Mouse (Mus musculus) stomach, embryonic 16.5 days (tissue): ENCODE results near the gene Parp16. TPM values are rescaled to one million over a fixed set of nuclear protein-coding genes. Genes with fewer than 3 reads are reported as not detected.

Experiments used
- ATAC-seq: fragments of 200-750 bp; cut with Nextera tagmentation; 2 replicates; pipeline ENCODE4 v1.8.0; 2017; ENCODE audit warnings: moderate number of reproducible peaks, moderate TSS enrichment; ENCODE audit not compliant: insufficient read depth, low FRiP score
- H3K27ac ChIP-seq: fragments of 300-500 bp; sonication (generic); 2 replicates; pipeline ENCODE4 v1.5.1; 2014; ENCODE audit warnings: low read length
- H3K27me3 ChIP-seq: fragments of 300-500 bp; sonication (generic); 2 replicates; pipeline ENCODE4 v1.6.1; 2014; ENCODE audit warnings: low read length, control low read depth, mixed read lengths; ENCODE audit not compliant: control insufficient read depth, insufficient read depth
- H3K36me3 ChIP-seq: fragments of 300-500 bp; sonication (generic); 2 replicates; pipeline ENCODE4 v1.6.1; 2014; ENCODE audit warnings: low read length; ENCODE audit not compliant: control insufficient read depth, insufficient read depth
- H3K4me1 ChIP-seq: fragments of 300-500 bp; sonication (generic); 2 replicates; pipeline ENCODE4 v1.6.1; 2014; ENCODE audit warnings: low read length, control low read depth, mixed read lengths; ENCODE audit not compliant: control insufficient read depth, insufficient read depth
- H3K4me2 ChIP-seq: fragments of 300-500 bp; sonication (generic); 2 replicates; pipeline ENCODE4 v1.6.1; 2014; ENCODE audit warnings: low read depth, low read length, mixed read lengths
- H3K4me3 ChIP-seq: fragments of 300-500 bp; sonication (generic); replicated peaks from 2 replicates; pipeline ENCODE4 v1.5.1; 2014; ENCODE audit warnings: mild to moderate bottlenecking, low read length
- H3K9ac ChIP-seq: fragments of 300-500 bp; sonication (generic); 2 replicates; pipeline ENCODE4 v1.6.1; 2014; ENCODE audit warnings: low read length
- H3K9me3 ChIP-seq: fragments of 300-500 bp; sonication (generic); replicated peaks from 2 replicates; pipeline ENCODE4 v1.6.1; 2016; ENCODE audit warnings: low read length, control low read depth; ENCODE audit not compliant: control insufficient read depth
- whole genome bisulfite sequencing: fragments of 180-500 bp; shearing (Covaris S2); extraction: QIAGEN DNeasy Blood & Tissue Kit; methylation state at CpG from one replicate; pipeline ENCODE4 v1.1.7; 2014; 5-methylcytosine and 5-hydroxymethylcytosine counted together
- polyA plus RNA-seq: library from polyadenylated mRNA; unstranded; fragments of >200 nt; fragmentation: Nextera tagmentation; extraction: Ambion mirVana; gene quantifications from 2 replicates; pipeline ENCODE4 v1.2.1, GENCODE M21; 2015

The Parp16 gene
- polyA plus RNA-seq: 7.5 and 7.6 TPM in 2 replicates

DNA sequence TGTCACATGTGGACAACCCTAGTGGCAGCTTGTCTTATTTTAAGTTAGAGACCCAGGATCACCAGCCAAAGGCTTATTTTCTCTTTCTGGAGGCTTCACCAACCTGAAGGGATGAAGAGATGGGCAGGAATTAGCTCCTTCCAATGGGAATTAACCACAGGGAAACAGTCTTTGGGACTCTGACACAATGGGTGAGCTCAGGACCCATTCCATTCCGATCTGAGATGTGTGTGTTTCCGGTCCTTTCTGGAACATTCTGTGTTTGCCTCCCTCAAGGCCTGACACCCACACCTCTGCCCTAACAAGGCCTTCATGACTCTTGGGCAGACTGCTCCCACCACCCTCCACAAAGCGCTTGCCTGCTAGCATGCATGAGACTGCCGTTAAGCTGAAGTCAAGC is at the start of gene Parp16:
TSS of gene Parp16 (plus strand) at position 301 of the 400 bp plus-strand sequence.
- no peaks in the 10 kb centered on the region for H3K9me3 ChIP-seq
- H3K36me3 ChIP-seq: no peaks in the 10 kb centered on the region
- H3K27me3 ChIP-seq: no peaks in the 10 kb centered on the region
- peaks cover 26% of the 10 kb centered on the region for H3K4me1 ChIP-seq
- ATAC-seq: no peak
- peak within 1 kb of the TSS; percentile 23 for H3K4me2 ChIP-seq
- WGBS: 76% methylated on average over 4 of the region's 4 CpGs
- H3K27ac ChIP-seq: peak within 1 kb of the TSS; percentile 95
- peak within 1 kb of the TSS; percentile 53 for H3K9ac ChIP-seq
- H3K4me3 ChIP-seq: no peak within 1 kb of the TSS

GRCm38 (mm10) chr9:65146001-65146400 is 49.2 kb upstream of the Parp16 start:
- H3K36me3 ChIP-seq: no peaks in the 10 kb centered on the region
- H3K27me3 ChIP-seq: no peaks in the 10 kb centered on the region
- no peak overlapping the region for H3K4me3 ChIP-seq
- no peaks in the 10 kb centered on the region for H3K9me3 ChIP-seq
- no peak overlapping the region for H3K9ac ChIP-seq
- H3K27ac ChIP-seq: no peak overlapping the region
- peaks cover 6% of the 10 kb centered on the region for H3K4me1 ChIP-seq
- WGBS: 84% methylated on average over 5 of the region's 5 CpGs
- no peak for ATAC-seq
- no peak overlapping the region for H3K4me2 ChIP-seq

DNA sequence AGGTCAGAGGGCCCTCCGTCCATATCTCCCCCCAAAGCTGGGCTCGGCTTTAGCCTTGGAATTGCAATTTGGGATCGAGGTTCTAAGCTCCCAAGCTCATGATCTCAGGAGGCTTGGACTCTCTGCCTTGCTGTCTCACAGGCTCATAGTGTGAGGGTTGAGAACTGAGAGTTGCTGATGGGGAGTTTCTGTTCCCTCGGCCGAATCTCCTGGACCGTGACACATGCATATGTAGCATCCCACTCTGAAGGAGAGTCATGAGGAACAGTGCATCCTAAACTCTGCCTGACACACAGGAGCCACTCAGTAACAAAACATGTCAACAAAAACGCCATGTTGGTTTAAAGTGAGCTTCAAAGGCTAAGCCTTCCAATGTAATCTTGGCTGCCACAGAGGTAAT is 46.6 kb upstream of the Parp16 start:
- ATAC-seq: no peak
- Histone ChIP-seq H3K4me3 (no peak overlapping the region), H3K27me3 (no peaks in the 10 kb centered on the region), H3K36me3 (no peaks in the 10 kb centered on the region), H3K4me1 (peaks cover 6% of the 10 kb centered on the region; the same call in 1 of the 2 replicates), H3K27ac (no peak overlapping the region), H3K4me2 (no peak overlapping the region), H3K9me3 (no peaks in the 10 kb centered on the region), H3K9ac (no peak overlapping the region)
- WGBS: 86% methylated on average over 7 of the region's 7 CpGs

DNA sequence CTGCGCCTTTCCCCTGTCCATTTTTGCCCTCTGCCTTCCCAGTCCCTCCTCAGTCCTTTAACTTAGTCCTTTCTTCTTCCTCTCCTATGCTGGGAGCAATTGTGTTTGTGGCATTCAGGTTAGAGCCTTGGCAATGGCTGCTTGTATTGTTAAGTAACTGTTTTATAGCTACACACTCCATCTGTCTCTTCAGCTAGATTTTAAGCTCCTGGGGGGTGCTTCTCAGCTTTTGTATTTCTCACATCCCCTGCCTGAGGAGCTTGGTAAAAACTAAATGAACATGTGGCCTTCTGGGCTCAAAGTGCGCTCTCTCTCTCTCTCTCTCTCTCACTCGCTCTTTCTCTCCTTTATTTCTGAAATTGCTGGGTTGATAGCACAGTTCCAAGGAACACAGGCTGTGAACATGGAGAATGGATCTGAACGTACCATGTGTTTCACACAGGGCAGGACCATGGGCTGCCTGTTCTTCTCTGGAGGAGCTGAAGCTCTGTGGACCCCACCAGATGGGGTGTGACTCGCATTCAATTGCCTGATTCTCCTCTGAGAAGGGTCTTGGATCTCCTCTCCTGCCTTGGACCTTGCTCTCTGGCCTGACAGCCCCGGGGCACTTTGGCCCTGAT is 42.3 kb upstream of the Parp16 start:
- Histone ChIP-seq H3K9me3 (no peaks in the 10 kb centered on the region), H3K27me3 (no peaks in the 10 kb centered on the region), H3K36me3 (no peaks in the 10 kb centered on the region), H3K27ac (no peak overlapping the region), H3K9ac (0 out of 2 replicates have a peak overlapping the region, but pooled peaks have one; percentile 23), H3K4me2 (no peak overlapping the region), H3K4me3 (no peak overlapping the region), H3K4me1 (peaks cover 15% of the 10 kb centered on the region; the same call in 1 of the 2 replicates)
- ATAC-seq: no peak
- WGBS: 67% methylated on average over 6 of the region's 6 CpGs

GRCm38 (mm10) chr9:65153331-65153711 is 41.8 kb upstream of the Parp16 start:
- Histone ChIP-seq H3K4me2 (no peak overlapping the region), H3K27me3 (no peaks in the 10 kb centered on the region), H3K27ac (no peak overlapping the region), H3K9ac (0 out of 2 replicates have a peak overlapping the region, but pooled peaks have one; percentile 23), H3K4me1 (peaks cover 15% of the 10 kb centered on the region; the same call in 1 of the 2 replicates), H3K36me3 (no peaks in the 10 kb centered on the region), H3K4me3 (no peak overlapping the region), H3K9me3 (no peaks in the 10 kb centered on the region)
- ATAC-seq: no peak
- 26% methylated on average over 5 of the region's 5 CpGs for WGBS

- H3K9ac ChIP-seq: no peak overlapping the region
- no peak overlapping the region for H3K4me3 ChIP-seq
- H3K36me3 ChIP-seq: no peaks in the 10 kb centered on the region
- no peaks in the 10 kb centered on the region for H3K27me3 ChIP-seq
- peaks cover 15% of the 10 kb centered on the region; the same call in 1 of the 2 replicates for H3K4me1 ChIP-seq
- H3K4me2 ChIP-seq: no peak overlapping the region
- ATAC-seq: peak; percentile 48; the same call in 1 of the 2 replicates
- no peak overlapping the region; the same call in 1 of the 2 replicates for H3K27ac ChIP-seq
- H3K9me3 ChIP-seq: no peaks in the 10 kb centered on the region
- 58% methylated on average over 9 of the region's 9 CpGs for WGBS
Observed at GRCm38 (mm10) chr9:65154692-65155455, 40.3 kb upstream of the Parp16 start.

DNA sequence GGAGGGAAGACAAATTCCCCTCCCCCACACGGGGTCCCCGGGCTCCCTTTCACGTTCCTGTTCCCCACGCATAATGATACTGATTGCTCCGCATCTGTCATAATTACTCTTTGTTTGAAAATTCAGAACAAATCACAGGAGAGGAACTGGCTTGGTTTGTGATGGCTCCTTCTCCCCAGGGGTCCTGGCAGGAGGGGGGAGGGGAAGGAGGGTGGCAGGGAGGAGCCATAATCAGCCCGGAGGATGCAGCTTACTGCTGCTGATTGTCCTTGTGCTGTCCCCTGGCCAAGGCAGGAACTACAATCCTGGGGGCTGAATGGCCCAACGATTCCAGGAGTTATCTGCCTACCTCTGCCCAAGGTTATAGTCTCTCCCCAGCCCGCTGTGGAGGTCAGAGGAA is 38.5 kb upstream of the Parp16 start:
- H3K4me2 ChIP-seq: no peak overlapping the region
- no peak overlapping the region for H3K9ac ChIP-seq
- H3K36me3 ChIP-seq: no peaks in the 10 kb centered on the region
- H3K4me3 ChIP-seq: no peak overlapping the region
- H3K27me3 ChIP-seq: peaks cover 7% of the 10 kb centered on the region
- H3K4me1 ChIP-seq: peaks cover 15% of the 10 kb centered on the region; the same call in 1 of the 2 replicates
- 11% methylated on average over 8 of the region's 8 CpGs for WGBS
- no peak for ATAC-seq
- no peaks in the 10 kb centered on the region for H3K9me3 ChIP-seq
- H3K27ac ChIP-seq: no peak overlapping the region

DNA sequence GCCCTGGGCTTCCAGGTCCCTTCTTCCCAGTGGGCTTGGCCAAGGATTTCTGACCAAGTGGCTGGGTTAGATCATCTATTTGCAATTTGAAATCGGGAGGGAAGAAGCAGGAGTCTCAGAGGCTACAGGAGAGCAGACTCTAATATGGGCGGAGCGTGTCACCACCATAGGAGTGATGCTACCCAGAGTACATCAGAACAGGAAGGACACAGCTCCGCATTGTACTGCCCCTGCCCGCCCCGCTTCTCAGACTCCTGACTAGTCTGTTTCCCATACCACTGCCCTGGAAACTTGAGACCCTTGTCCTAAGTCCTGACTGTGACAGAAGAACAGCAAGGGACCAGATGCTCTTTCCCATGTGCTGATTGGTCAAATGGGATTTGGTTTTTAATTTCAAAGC is 37.5 kb upstream of the Parp16 start:
- ATAC-seq: no peak
- no peaks in the 10 kb centered on the region for H3K36me3 ChIP-seq
- WGBS: 63% methylated on average over 6 of the region's 6 CpGs
- no peaks in the 10 kb centered on the region for H3K9me3 ChIP-seq
- no peak overlapping the region for H3K27ac ChIP-seq
- peaks cover 18% of the 10 kb centered on the region for H3K27me3 ChIP-seq
- H3K4me2 ChIP-seq: no peak overlapping the region
- no peak overlapping the region for H3K9ac ChIP-seq
- no peak overlapping the region for H3K4me3 ChIP-seq
- H3K4me1 ChIP-seq: peaks cover 15% of the 10 kb centered on the region

- Histone ChIP-seq H3K4me3 (no peak overlapping the region), H3K9ac (no peak overlapping the region), H3K27ac (no peak overlapping the region), H3K4me2 (no peak overlapping the region), H3K4me1 (peaks cover 4% of the 10 kb centered on the region; the same call in 1 of the 2 replicates), H3K9me3 (no peaks in the 10 kb centered on the region), H3K36me3 (no peaks in the 10 kb centered on the region), H3K27me3 (peaks cover 34% of the 10 kb centered on the region)
- ATAC-seq: no peak
- WGBS: 55% methylated on average over 4 of the region's 4 CpGs
Observed at GRCm38 (mm10) chr9:65161188-65161587, 34.0 kb upstream of the Parp16 start.
